20 mouse cellular contexts compared by ENCODE assay signal in genomic region chr3:100464596-100464995, GRCm38 (mm10).
"Had no signal": no experiment of that assay in that cellular context is flagged by ENCODE, and none has a peak within 500 bp of the region (broad histone marks: within the 10 kb centered on the region; RNA-seq: fewer than 3 reads in every experiment).

No protein-coding gene starts in this region.

- ATAC-seq: hindbrain, postnatal 0 days; inflammation-experienced regulatory T-cells, adult 6 months; liver, embryonic 12.5 days; midbrain, embryonic 13.5 days; midbrain, embryonic 16.5 days had no signal

- H3K27me3 ChIP-seq: liver, embryonic 12.5 days; liver, embryonic 15.5 days; lung, embryonic 15.5 days; midbrain, embryonic 13.5 days; neural tube, embryonic 13.5 days had no signal

- H3K36me3 ChIP-seq: lung, embryonic 15.5 days; midbrain, embryonic 10.5 days; midbrain, embryonic 13.5 days; neural tube, embryonic 13.5 days had no signal

- H3K9ac ChIP-seq: liver, embryonic 12.5 days; liver, embryonic 15.5 days; lung, embryonic 15.5 days; midbrain, embryonic 13.5 days; neural tube, embryonic 13.5 days had no signal

- H3K9me3 ChIP-seq: liver, embryonic 12.5 days; liver, embryonic 15.5 days; lung, embryonic 15.5 days; megakaryocyte, embryonic 14.5 days; midbrain, embryonic 10.5 days; midbrain, embryonic 13.5 days; neural tube, embryonic 13.5 days had no signal

- H3K4me2 ChIP-seq: liver, embryonic 12.5 days; liver, embryonic 15.5 days; lung, embryonic 15.5 days; midbrain, embryonic 13.5 days; neural tube, embryonic 13.5 days had no signal

- DNase-seq: layer of hippocampus, postnatal 36 days; lung, adult 18-20 months; lung, postnatal 10 days; lung, postnatal 36 days; retina, postnatal 1 day; right cerebral cortex, postnatal 25 days; thymus, adult 18-20 months; thymus, postnatal 36 days had no signal

- H3K27ac ChIP-seq: hindbrain, postnatal 0 days; left cerebral cortex, adult 2 months; liver, embryonic 12.5 days; liver, embryonic 15.5 days; midbrain, embryonic 10.5 days; midbrain, embryonic 13.5 days; neural tube, embryonic 13.5 days had no signal

- H3K4me3 ChIP-seq: left cerebral cortex, adult 2 months; liver, embryonic 12.5 days; liver, embryonic 15.5 days; lung, embryonic 15.5 days; megakaryocyte, embryonic 14.5 days; midbrain, embryonic 10.5 days; midbrain, embryonic 13.5 days; myocyte; neural tube, embryonic 13.5 days had no signal
